Mouse (Mus musculus) spleen, postnatal 4 days (tissue): Measurements from ENCODE around the gene Gab3.
"Not testable (repeated sequence)": the region's sequence is repeated elsewhere in the genome, so short reads cannot be mapped to it uniquely, and the experiment has no call there.

ENCODE experiments used
- DNase-seq, 2 experiments: peaks; one replicate each; pipeline ENCODE4 v3.0.0; 2022; ENCODE audit warnings: low spot score in 2 of 2

The Gab3 gene

DNA sequence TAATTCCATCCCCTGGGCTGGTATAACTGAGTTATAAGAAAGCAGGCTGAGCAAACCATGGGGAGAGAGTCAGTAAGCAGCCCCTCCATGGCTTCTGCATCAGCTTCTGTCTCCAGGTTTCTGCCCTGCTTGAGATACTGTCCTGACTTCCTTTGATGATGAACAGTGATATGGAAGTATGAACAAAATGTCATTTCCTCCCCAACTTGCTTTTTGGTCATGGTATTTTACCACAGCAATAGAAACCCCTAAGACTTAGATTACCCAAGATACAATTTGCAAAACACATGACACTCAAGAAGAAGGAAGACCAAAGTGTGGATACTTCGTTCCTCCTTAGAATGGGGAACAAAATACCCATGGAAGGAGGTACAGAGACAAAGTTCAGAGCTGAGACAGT is 51.2 kb downstream of the Gab3 start:
- not testable (repeated sequence) for DNase-seq

DNA sequence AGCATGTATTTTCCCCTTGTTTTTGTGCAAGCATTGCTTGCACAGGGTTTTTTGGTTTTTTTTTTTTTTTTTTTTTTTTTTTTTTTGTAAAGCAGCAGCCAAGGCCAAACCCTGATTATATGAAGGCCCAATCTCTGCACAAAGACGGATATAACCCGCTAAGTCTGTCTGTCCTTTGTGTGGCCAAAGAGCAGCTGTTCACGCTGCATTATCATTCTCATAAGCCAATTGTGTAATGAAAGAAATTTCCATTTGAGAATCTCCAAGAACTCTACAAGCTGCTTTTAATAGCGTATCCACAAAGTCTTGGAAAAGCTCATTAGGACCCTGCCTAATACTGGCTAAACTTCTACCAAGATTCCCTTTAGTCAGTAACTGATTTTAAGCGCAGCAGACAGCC is 101.5 kb downstream of the Gab3 start:
- DNase-seq = no peak

DNA sequence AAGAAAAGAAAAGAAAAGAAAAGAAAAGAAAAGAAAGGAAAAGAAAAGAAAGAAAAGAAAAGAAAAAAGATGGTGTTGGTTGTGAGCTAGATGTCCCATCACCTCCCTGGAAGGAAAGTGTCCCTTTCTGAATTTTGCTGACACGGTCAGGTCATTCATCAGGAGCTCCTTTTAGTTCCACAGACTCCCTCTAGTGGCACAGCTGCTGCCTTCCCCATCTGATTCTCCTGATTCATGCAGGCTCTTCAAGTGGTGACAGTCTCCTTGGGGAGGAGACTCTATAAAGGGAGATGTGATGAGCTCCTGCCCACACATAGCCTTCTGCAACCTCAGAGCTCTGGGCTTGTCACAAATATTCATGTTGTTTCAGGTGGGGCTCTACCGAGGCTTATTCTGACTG is 122.4 kb downstream of the Gab3 start:
- DNase-seq = not testable (repeated sequence)

DNA sequence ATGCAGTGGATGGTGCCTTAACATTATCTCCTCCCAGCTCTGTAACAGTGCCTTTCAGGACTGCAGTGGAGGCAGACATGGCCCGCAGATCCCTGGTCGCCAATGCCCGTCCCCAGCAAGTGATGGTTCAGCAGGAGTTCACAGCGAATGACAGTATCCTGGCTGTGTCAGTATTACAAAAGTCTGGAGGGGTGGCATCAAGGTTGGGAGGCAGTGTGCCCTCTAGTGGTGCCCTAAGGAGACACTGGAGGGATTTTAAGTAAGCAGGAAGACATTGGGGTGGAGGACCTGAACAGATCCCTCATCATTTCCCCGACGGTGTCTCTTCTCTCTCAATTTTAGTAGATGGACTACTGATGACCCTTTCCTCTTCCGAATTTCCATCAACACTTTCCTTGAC is 126.1 kb downstream of the Gab3 start:
- not testable (repeated sequence) for DNase-seq
